Comparison of ENCODE assay signal across 8 mouse cellular contexts in genomic region chr19:45063565-45064292, GRCm38 (mm10). TPM values are rescaled to one million over a fixed set of nuclear protein-coding genes. Genes with fewer than 3 reads are reported as not detected.
DNase-seq lines count a peak whose midpoint lies in the region; ATAC-seq and TF ChIP-seq lines count a peak whose summit lies in the region.

No protein-coding gene starts in this region.

- DNase-seq in spleen, adult 2 months (ENCODE audit: low read depth in 1 of 2, low spot score in 2 of 2): peak in 1 of 2 experiments; percentile 68
- no peak for DNase-seq in spleen, adult 12 weeks (ENCODE audit: low spot score)
- DNase-seq in adrenal gland, postnatal 36 days: peak; percentile 75 to 83
- DNase-seq in forebrain, embryonic 11.5 days (ENCODE audit: low spot score): peak; percentile 81
- peak; percentile 87 for DNase-seq in lung, postnatal 36 days
- peak; percentile 80 for DNase-seq in splenic B cell, adult 2 months (ENCODE audit: low read depth, low spot score)
- DNase-seq in layer of hippocampus, adult 9-10 months (ENCODE audit: low spot score): no peak

- no peak overlapping the region for H3K4me3 ChIP-seq in spleen, adult 2 months (ENCODE audit: extremely low read depth, insufficient read depth, insufficient read length)
- no peak overlapping the region for H3K4me3 ChIP-seq in forebrain, embryonic 11.5 days (ENCODE audit: low read depth, low read length)
- H3K4me3 ChIP-seq in kidney, embryonic 16.5 days (ENCODE audit: low read length): no peak overlapping the region

- TF ChIP-seq CTCF in spleen, adult 2 months (IDR thresholded peaks at IDR 0.05; ENCODE audit: extremely low read depth, insufficient read depth, insufficient read length, insufficient replicate concordance): peak; percentile 67; the same call in 1 of the 2 replicates

- H3K27me3 ChIP-seq in spleen, adult 2 months (ENCODE audit: control insufficient read depth, insufficient read depth, low read length): 0 out of 2 replicates have a peak, but pooled peaks cover 1% of the 10 kb centered on the region
- peaks cover 44% of the 10 kb centered on the region for H3K27me3 ChIP-seq in forebrain, embryonic 11.5 days (ENCODE audit: control insufficient read depth, insufficient read depth, low read length)
- peaks cover 49% of the 10 kb centered on the region for H3K27me3 ChIP-seq in kidney, embryonic 16.5 days (ENCODE audit: insufficient read depth, low read length)
- no peaks in the 10 kb centered on the region for H3K27me3 ChIP-seq in splenic B cell, adult 2 months (ENCODE audit: control insufficient read depth, insufficient read depth, low read length, poor library complexity, severe bottlenecking)

- no peaks in the 10 kb centered on the region; the same call in 1 of the 2 replicates for H3K4me1 ChIP-seq in spleen, adult 2 months (ENCODE audit: control insufficient read depth, insufficient read depth, insufficient read length)
- H3K4me1 ChIP-seq in forebrain, embryonic 11.5 days (replicated peaks; ENCODE audit: control insufficient read depth, insufficient read depth, low read length): peaks cover 5% of the 10 kb centered on the region; the same call in 1 of the 2 replicates
- H3K4me1 ChIP-seq in kidney, embryonic 16.5 days (ENCODE audit: insufficient read depth, low read length): peaks cover 6% of the 10 kb centered on the region; the same call in 1 of the 2 replicates

- H3K9me3 ChIP-seq in forebrain, embryonic 11.5 days (ENCODE audit: control insufficient read depth, low read length): no peaks in the 10 kb centered on the region
- H3K9me3 ChIP-seq in kidney, embryonic 16.5 days (ENCODE audit: low read length): no peaks in the 10 kb centered on the region

- H3K9ac ChIP-seq in forebrain, embryonic 11.5 days (ENCODE audit: low read length): 0 out of 2 replicates have a peak overlapping the region, but pooled peaks have one; percentile 27
- no peak overlapping the region for H3K9ac ChIP-seq in kidney, embryonic 16.5 days (replicated peaks; ENCODE audit: low read length)

- no peak for TF ChIP-seq POLR2A in spleen, adult 2 months (IDR thresholded peaks at IDR 0.05; ENCODE audit: low read depth, low read length)

- WGBS in spleen, adult 2 months: 49% methylated on average over 19 of the region's 20 CpGs
- WGBS in forebrain, embryonic 11.5 days: 41% methylated on average over 18 of the region's 20 CpGs
- WGBS in kidney, embryonic 16.5 days: 46% methylated on average over 19 of the region's 20 CpGs

- H3K4me2 ChIP-seq in forebrain, embryonic 11.5 days (ENCODE audit: low read depth, low read length, severe bottlenecking): 0 out of 2 replicates have a peak overlapping the region, but pooled peaks have one; percentile 15
- no peak overlapping the region; the same call in 1 of the 2 replicates for H3K4me2 ChIP-seq in kidney, embryonic 16.5 days (replicated peaks; ENCODE audit: low read depth, low read length)

- ATAC-seq in forebrain, embryonic 11.5 days (replicated peaks; ENCODE audit: low FRiP score): 0 out of 2 replicates have a peak, but pooled peaks have one; percentile 46
- ATAC-seq in kidney, embryonic 16.5 days (ENCODE audit: low FRiP score, low TSS enrichment): 0 out of 2 replicates have a peak, but pooled peaks have one; percentile 33

- H3K36me3 ChIP-seq in spleen, adult 2 months (ENCODE audit: control insufficient read depth, insufficient read depth, low read length): no peaks in the 10 kb centered on the region
- H3K36me3 ChIP-seq in forebrain, embryonic 11.5 days (ENCODE audit: control insufficient read depth, insufficient read depth, low read length): no peaks in the 10 kb centered on the region
- no peaks in the 10 kb centered on the region for H3K36me3 ChIP-seq in kidney, embryonic 16.5 days (ENCODE audit: insufficient read depth, low read length)
- H3K36me3 ChIP-seq in splenic B cell, adult 2 months (ENCODE audit: control insufficient read depth, insufficient read depth, low read length, poor library complexity, severe bottlenecking): no peaks in the 10 kb centered on the region

- no peak overlapping the region for H3K27ac ChIP-seq in spleen, adult 2 months (ENCODE audit: insufficient read depth, low read length)
- no peak overlapping the region for H3K27ac ChIP-seq in forebrain, embryonic 11.5 days (ENCODE audit: low read depth, low read length)
- H3K27ac ChIP-seq in kidney, embryonic 16.5 days (ENCODE audit: low read length): no peak overlapping the region

RNA-seq across cellular contexts. Expression of gene Kazald1, which starts 11.3 kb away (rescaled TPM):
- 63.8 and 81.4 TPM in 2 replicates for polyA plus RNA-seq in spleen, adult 2 months (2012; rRNA removed)
- total RNA-seq in adrenal gland, postnatal 36 days (2021): 1 to 10 TPM; 3.9 to 6.6 TPM
- polyA plus RNA-seq in forebrain, embryonic 11.5 days (2014; fragmentation: Nextera tagmentation; extraction: Ambion mirVana): 0.20 and 0.31 TPM in 2 replicates
- polyA plus RNA-seq in kidney, embryonic 16.5 days (2015; fragmentation: Nextera tagmentation; extraction: Ambion mirVana): 14.6 and 18.4 TPM in 2 replicates

RNA-seq across cellular contexts. Expression of gene Sfxn3, which starts 16.4 kb away (rescaled TPM):
- 23.9 and 25.9 TPM in 2 replicates for polyA plus RNA-seq in spleen, adult 2 months (2012; rRNA removed)
- 10 to 100 TPM; 63.9 to 66.5 TPM for total RNA-seq in adrenal gland, postnatal 36 days (2021)
- 15.4 and 18.7 TPM in 2 replicates for polyA plus RNA-seq in forebrain, embryonic 11.5 days (2014; fragmentation: Nextera tagmentation; extraction: Ambion mirVana)
- 25.6 and 27.4 TPM in 2 replicates for polyA plus RNA-seq in kidney, embryonic 16.5 days (2015; fragmentation: Nextera tagmentation; extraction: Ambion mirVana)

RNA-seq across cellular contexts. Expression of gene Pdzd7, which starts 18.2 kb away (rescaled TPM):
- polyA plus RNA-seq in spleen, adult 2 months (2012; rRNA removed): 0.04 and 0.09 TPM in 2 replicates
- under 1 TPM; 0.13 to 0.23 TPM for total RNA-seq in adrenal gland, postnatal 36 days (2021)
- 0.61 and 0.63 TPM in 2 replicates for polyA plus RNA-seq in forebrain, embryonic 11.5 days (2014; fragmentation: Nextera tagmentation; extraction: Ambion mirVana)
- polyA plus RNA-seq in kidney, embryonic 16.5 days (2015; fragmentation: Nextera tagmentation; extraction: Ambion mirVana): 0.82 and 0.89 TPM in 2 replicates

RNA-seq across cellular contexts. Expression of gene Lzts2, which starts 49.5 kb away (rescaled TPM):
- polyA plus RNA-seq in spleen, adult 2 months (2012; rRNA removed): 23.3 and 25.9 TPM in 2 replicates
- 10 to 100 TPM; 90.4 to 95.6 TPM for total RNA-seq in adrenal gland, postnatal 36 days (2021)
- polyA plus RNA-seq in forebrain, embryonic 11.5 days (2014; fragmentation: Nextera tagmentation; extraction: Ambion mirVana): 52.7 and 56.9 TPM in 2 replicates
- polyA plus RNA-seq in kidney, embryonic 16.5 days (2015; fragmentation: Nextera tagmentation; extraction: Ambion mirVana): 57.5 and 59.2 TPM in 2 replicates

RNA-seq across cellular contexts. Expression of gene Mrpl43, which starts 57.5 kb away (rescaled TPM):
- polyA plus RNA-seq in spleen, adult 2 months (2012; rRNA removed): 53.1 and 85.2 TPM in 2 replicates
- total RNA-seq in adrenal gland, postnatal 36 days (2021): 10 to 100 TPM; 49.0 to 53.6 TPM
- polyA plus RNA-seq in forebrain, embryonic 11.5 days (2014; fragmentation: Nextera tagmentation; extraction: Ambion mirVana): 71.4 and 78.1 TPM in 2 replicates
- polyA plus RNA-seq in kidney, embryonic 16.5 days (2015; fragmentation: Nextera tagmentation; extraction: Ambion mirVana): 69.5 and 72.8 TPM in 2 replicates

Comparison
In these comparisons a context has a peak if more than half of its experiments do, and no peak if none do; other contexts are left out.
1. DNase-seq: peak in adrenal gland, postnatal 36 days (2 of 2), forebrain, embryonic 11.5 days (single experiment), lung, postnatal 36 days (single experiment) and splenic B cell, adult 2 months (single experiment); none in spleen, adult 12 weeks (single experiment) and layer of hippocampus, adult 9-10 months (single experiment).
2. RNA of gene Kazald1, which starts 11.3 kb away (polyA plus RNA-seq): 63.8 to 81.4 TPM in spleen, adult 2 months and 14.6 to 18.4 TPM in kidney, embryonic 16.5 days; 0.20 to 0.31 TPM in forebrain, embryonic 11.5 days; every median in the first group is over 10 times any median in the second.